Mouse (Mus musculus): Measurements from ENCODE around the gene Sema4g.

- no peak for TF ChIP-seq CTCF (IDR thresholded peaks at IDR 0.05; ENCODE audit: low read depth)
- TF ChIP-seq EP300 (IDR thresholded peaks at IDR 0.05; ENCODE audit: low read depth) = no peak
Observed at GRCm38 (mm10) chr19:45026958-45027670, 38.2 kb downstream of the Sema4g start.

Measured in liver, postnatal 0 days (tissue).